ENCODE assay signal across 26 mouse cellular contexts in the genomic region with DNA sequence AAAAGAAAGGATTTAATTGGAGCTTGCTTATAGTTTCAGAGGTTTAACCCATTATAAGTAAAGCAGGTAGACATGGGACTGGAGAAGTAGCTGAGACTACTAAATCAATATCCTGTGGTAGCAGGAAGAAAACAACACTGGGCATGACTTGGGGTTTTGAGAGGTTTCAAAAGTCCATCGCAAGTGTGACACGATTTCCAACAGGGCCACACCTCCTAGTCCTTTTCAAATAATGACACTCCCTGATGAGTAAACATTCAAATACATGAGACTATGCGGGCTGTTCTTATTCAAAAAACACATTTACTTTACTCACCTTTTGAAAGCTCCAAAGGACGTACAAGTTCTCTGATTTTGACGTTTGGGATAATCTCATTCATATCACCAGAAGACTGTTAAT.
"Had no signal": no experiment of that assay in that cellular context is flagged by ENCODE, and none has a peak within 500 bp of the region (broad histone marks: within the 10 kb centered on the region; RNA-seq: fewer than 3 reads in every experiment).

No protein-coding gene starts in this region.

- H3K27me3 ChIP-seq: heart, embryonic 13.5 days; heart, embryonic 15.5 days; hindbrain, embryonic 13.5 days; hindbrain, embryonic 15.5 days; kidney, embryonic 15.5 days; limb, embryonic 13.5 days; limb, embryonic 15.5 days had no signal

- H3K9ac ChIP-seq: forebrain, postnatal 0 days; heart, embryonic 13.5 days; heart, embryonic 15.5 days; hindbrain, embryonic 13.5 days; hindbrain, embryonic 15.5 days; kidney, embryonic 15.5 days; limb, embryonic 13.5 days; limb, embryonic 15.5 days had no signal

- H3K4me1 ChIP-seq: heart, embryonic 13.5 days; heart, embryonic 15.5 days; hindbrain, embryonic 15.5 days; kidney, embryonic 15.5 days; limb, embryonic 13.5 days; limb, embryonic 15.5 days had no signal

- ATAC-seq: intestine, embryonic 16.5 days had no signal

- H3K36me3 ChIP-seq: heart, embryonic 13.5 days; heart, embryonic 15.5 days; hindbrain, embryonic 13.5 days; hindbrain, embryonic 15.5 days; kidney, embryonic 15.5 days; limb, embryonic 13.5 days; limb, embryonic 15.5 days had no signal

- H3K4me2 ChIP-seq: heart, embryonic 11.5 days; heart, embryonic 13.5 days; heart, embryonic 15.5 days; hindbrain, embryonic 13.5 days; hindbrain, embryonic 15.5 days; kidney, embryonic 15.5 days; limb, embryonic 13.5 days; limb, embryonic 15.5 days had no signal

- DNase-seq: forebrain, postnatal 0 days; gastrocnemius, adult 2 months; gastrocnemius, postnatal 10 days; gastrocnemius, postnatal 25 days; heart, adult 2 months; heart, postnatal 14 days; heart, postnatal 36 days; kidney, adult 11 months; kidney, adult 2 months; kidney, adult 9 months; kidney, postnatal 14 days; kidney, postnatal 36 days; layer of hippocampus, adult 9-11 months; layer of hippocampus, postnatal 36 days; left cerebral cortex, postnatal 4 days had no signal

- H3K27ac ChIP-seq: gastrocnemius, adult 2 months; heart, adult 2 months; heart, embryonic 13.5 days; heart, embryonic 15.5 days; hindbrain, embryonic 13.5 days; hindbrain, embryonic 15.5 days; hindbrain, postnatal 0 days; kidney, embryonic 15.5 days; kidney, postnatal 0 days; limb, embryonic 13.5 days; limb, embryonic 15.5 days had no signal

- H3K4me3 ChIP-seq: gastrocnemius, adult 2 months; heart, adult 2 months; heart, embryonic 13.5 days; heart, embryonic 15.5 days; hindbrain, embryonic 13.5 days; hindbrain, embryonic 15.5 days; kidney, embryonic 15.5 days; limb, embryonic 13.5 days; limb, embryonic 15.5 days had no signal

- H3K9me3 ChIP-seq: heart, embryonic 13.5 days; heart, embryonic 15.5 days; hindbrain, embryonic 13.5 days; hindbrain, embryonic 15.5 days; kidney, embryonic 15.5 days; limb, embryonic 13.5 days; limb, embryonic 15.5 days had no signal
